Mouse (Mus musculus): ENCODE results near the gene Nfia.

GRCm38 (mm10) chr4:98047369-98047768, 274.8 kb downstream of the Nfia start:
- no peak for TF ChIP-seq CTCF (IDR thresholded peaks at IDR 0.05; ENCODE audit: low read depth, low read length)
- no peak for TF ChIP-seq POLR2A (IDR thresholded peaks at IDR 0.05; ENCODE audit: borderline replicate concordance, low read depth, low read length)

Data from bone marrow macrophage, adult 2 months (primary cell).